14 mouse cellular contexts compared by ENCODE assay signal in the genomic region with DNA sequence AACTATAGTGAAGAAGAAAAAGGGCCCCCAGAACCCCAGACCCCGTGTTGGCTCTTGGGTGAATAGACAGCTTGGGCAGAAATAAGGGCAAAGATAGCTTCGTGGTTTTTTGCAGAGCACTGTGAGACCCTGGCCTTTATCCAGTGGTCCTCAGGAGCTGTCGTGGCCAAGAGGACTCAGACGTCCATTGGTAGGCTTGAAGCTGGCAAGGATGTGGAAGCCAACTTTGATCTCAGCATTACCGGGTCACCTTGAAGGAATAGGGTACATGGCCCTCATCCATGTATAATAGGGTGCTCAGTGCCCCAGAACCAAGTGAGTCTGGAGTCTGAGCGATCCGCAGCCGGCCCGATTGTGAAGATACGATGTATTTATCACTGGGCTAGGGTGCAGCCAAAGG. TPM values are rescaled to one million over a fixed set of nuclear protein-coding genes. Genes with fewer than 3 reads are reported as not detected.
DNase-seq lines count a peak whose midpoint lies in the region; ATAC-seq and TF ChIP-seq lines count a peak whose summit lies in the region.
"Had no signal": no experiment of that assay in that cellular context is flagged by ENCODE, and none has a peak within 500 bp of the region (broad histone marks: within the 10 kb centered on the region; RNA-seq: fewer than 3 reads in every experiment).

No protein-coding gene starts in this region.

- ATAC-seq in heart, embryonic 13.5 days (ENCODE audit: extremely low read depth, insufficient number of reproducible peaks, low FRiP score, low TSS enrichment): no peak
- no peak for ATAC-seq in heart, embryonic 12.5 days (ENCODE audit: insufficient number of reproducible peaks, low FRiP score)
- no peak for ATAC-seq in lung, embryonic 15.5 days (ENCODE audit: borderline replicate concordance, extremely low read depth, low FRiP score, low TSS enrichment)
- no peak for ATAC-seq in lung, postnatal 0 days
- ATAC-seq in intestine, embryonic 14.5 days (replicated peaks; ENCODE audit: low FRiP score, low TSS enrichment, low read depth): no peak
- ATAC-seq in stomach, postnatal 0 days (ENCODE audit: low FRiP score, low TSS enrichment): no peak

- no peak for TF ChIP-seq CTCF in lung, postnatal 0 days (IDR thresholded peaks at IDR 0.05)
- TF ChIP-seq CTCF in stomach, postnatal 0 days (IDR thresholded peaks at IDR 0.05; ENCODE audit: low read depth): no peak

- H3K36me3 ChIP-seq in heart, embryonic 13.5 days: no peaks in the 10 kb centered on the region
- no peaks in the 10 kb centered on the region for H3K36me3 ChIP-seq in heart, embryonic 12.5 days
- H3K36me3 ChIP-seq in lung, embryonic 15.5 days: no peaks in the 10 kb centered on the region
- H3K36me3 ChIP-seq in lung, postnatal 0 days (ENCODE audit: insufficient read depth, low read length): no peaks in the 10 kb centered on the region
- no peaks in the 10 kb centered on the region for H3K36me3 ChIP-seq in intestine, embryonic 14.5 days (ENCODE audit: control insufficient read depth, insufficient read depth, low read length)
- no peaks in the 10 kb centered on the region for H3K36me3 ChIP-seq in stomach, postnatal 0 days (ENCODE audit: control insufficient read depth, insufficient read depth, low read length)
- H3K36me3 ChIP-seq: forebrain, embryonic 10.5 days; limb, embryonic 12.5 days had no signal

- peak overlapping the region; percentile 78 for H3K4me2 ChIP-seq in heart, embryonic 13.5 days
- H3K4me2 ChIP-seq in heart, embryonic 12.5 days: no peak overlapping the region
- H3K4me2 ChIP-seq in lung, embryonic 15.5 days: peak overlapping the region; percentile 67; the same call in 1 of the 2 replicates
- no peak overlapping the region for H3K4me2 ChIP-seq in lung, postnatal 0 days (replicated peaks; ENCODE audit: low read depth, low read length)
- H3K4me2 ChIP-seq in intestine, embryonic 14.5 days (ENCODE audit: low read length): peak overlapping the region; percentile 67; the same call in 1 of the 2 replicates
- peak overlapping the region; percentile 67 for H3K4me2 ChIP-seq in stomach, postnatal 0 days (replicated peaks; ENCODE audit: low read depth)

- H3K9me3 ChIP-seq in heart, embryonic 13.5 days: peaks cover 1% of the 10 kb centered on the region; the same call in 1 of the 2 replicates
- no peaks in the 10 kb centered on the region; the same call in 1 of the 2 replicates for H3K9me3 ChIP-seq in heart, embryonic 12.5 days (replicated peaks)
- no peaks in the 10 kb centered on the region for H3K9me3 ChIP-seq in lung, embryonic 15.5 days
- H3K9me3 ChIP-seq in lung, postnatal 0 days (ENCODE audit: low read length): no peaks in the 10 kb centered on the region
- H3K9me3 ChIP-seq in intestine, embryonic 14.5 days (ENCODE audit: control insufficient read depth, low read length): 0 out of 2 replicates have a peak, but pooled peaks cover under 1% of the 10 kb centered on the region
- no peaks in the 10 kb centered on the region for H3K9me3 ChIP-seq in stomach, postnatal 0 days (ENCODE audit: control insufficient read depth, low read length)

- H3K9ac ChIP-seq in heart, embryonic 13.5 days: no peak overlapping the region; the same call in 1 of the 2 replicates
- no peak overlapping the region for H3K9ac ChIP-seq in heart, embryonic 12.5 days
- no peak overlapping the region for H3K9ac ChIP-seq in lung, embryonic 15.5 days
- no peak overlapping the region for H3K9ac ChIP-seq in lung, postnatal 0 days (replicated peaks; ENCODE audit: low read depth)
- no peak overlapping the region for H3K9ac ChIP-seq in intestine, embryonic 14.5 days (ENCODE audit: low read length)
- peak overlapping the region; percentile 66; the same call in 1 of the 2 replicates for H3K9ac ChIP-seq in stomach, postnatal 0 days (ENCODE audit: low read length)

- H3K4me1 ChIP-seq in heart, embryonic 13.5 days: peaks cover 21% of the 10 kb centered on the region
- H3K4me1 ChIP-seq in heart, embryonic 12.5 days (replicated peaks): peaks cover 22% of the 10 kb centered on the region
- H3K4me1 ChIP-seq in lung, embryonic 15.5 days: peaks cover 13% of the 10 kb centered on the region
- H3K4me1 ChIP-seq in lung, postnatal 0 days (ENCODE audit: insufficient read depth, low read depth, low read length): peaks cover 4% of the 10 kb centered on the region; the same call in 1 of the 2 replicates
- peaks cover 9% of the 10 kb centered on the region; the same call in 1 of the 2 replicates for H3K4me1 ChIP-seq in intestine, embryonic 14.5 days (replicated peaks; ENCODE audit: control insufficient read depth, insufficient read depth, low read length)
- no peaks in the 10 kb centered on the region; the same call in 1 of the 2 replicates for H3K4me1 ChIP-seq in stomach, postnatal 0 days (replicated peaks; ENCODE audit: control insufficient read depth, insufficient read depth)

- WGBS in heart, embryonic 13.5 days: 85% methylated on average over 10 of the region's 10 CpGs
- WGBS in heart, embryonic 12.5 days: 84% methylated on average over 10 of the region's 10 CpGs
- WGBS in lung, embryonic 15.5 days: 84% methylated on average over 10 of the region's 10 CpGs
- WGBS in lung, postnatal 0 days: 91% methylated on average over 10 of the region's 10 CpGs
- 89% methylated on average over 10 of the region's 10 CpGs for WGBS in intestine, embryonic 14.5 days
- WGBS in stomach, postnatal 0 days: 84% methylated on average over 10 of the region's 10 CpGs

- TF ChIP-seq EP300 in lung, postnatal 0 days (IDR thresholded peaks at IDR 0.05): no peak
- no peak for TF ChIP-seq EP300 in stomach, postnatal 0 days (optimal IDR thresholded peaks at IDR 0.05)

- H3K4me3 ChIP-seq in heart, embryonic 13.5 days: peak overlapping the region; percentile 53
- H3K4me3 ChIP-seq in heart, embryonic 12.5 days: no peak overlapping the region
- H3K4me3 ChIP-seq in lung, embryonic 15.5 days: no peak overlapping the region
- H3K4me3 ChIP-seq in lung, postnatal 0 days (ENCODE audit: low read depth, low read length): no peak overlapping the region
- H3K4me3 ChIP-seq in intestine, embryonic 14.5 days (ENCODE audit: low read depth, low read length): no peak overlapping the region
- H3K4me3 ChIP-seq in stomach, postnatal 0 days (ENCODE audit: low read depth, low read length): peak overlapping the region; percentile 41

- peaks cover 25% of the 10 kb centered on the region; the same call in 1 of the 2 replicates for H3K27me3 ChIP-seq in heart, embryonic 13.5 days (replicated peaks)
- peaks cover 32% of the 10 kb centered on the region for H3K27me3 ChIP-seq in heart, embryonic 12.5 days (replicated peaks)
- H3K27me3 ChIP-seq in lung, embryonic 15.5 days: 0 out of 2 replicates have a peak, but pooled peaks cover 6% of the 10 kb centered on the region
- 0 out of 2 replicates have a peak, but pooled peaks cover 2% of the 10 kb centered on the region for H3K27me3 ChIP-seq in lung, postnatal 0 days (replicated peaks; ENCODE audit: insufficient read depth, low read length)
- H3K27me3 ChIP-seq in intestine, embryonic 14.5 days (replicated peaks; ENCODE audit: control insufficient read depth, insufficient read depth, low read length): peaks cover 9% of the 10 kb centered on the region; the same call in 1 of the 2 replicates
- H3K27me3 ChIP-seq in stomach, postnatal 0 days (ENCODE audit: control insufficient read depth, insufficient read depth, low read length): no peaks in the 10 kb centered on the region

- DNase-seq in lung, postnatal 0 days (ENCODE audit: low spot score): no peak
- no peak for DNase-seq in intestine, embryonic 14.5 days (ENCODE audit: low spot score)
- no peak for DNase-seq in stomach, postnatal 0 days (ENCODE audit: low spot score)
- no peak for DNase-seq in urinary bladder, postnatal 14 days (ENCODE audit: low spot score)
- DNase-seq: gastrocnemius, postnatal 25 days; kidney, adult 18-20 months; thymus, postnatal 25 days had no signal

- no peak overlapping the region for H3K27ac ChIP-seq in heart, embryonic 13.5 days (replicated peaks)
- H3K27ac ChIP-seq in heart, embryonic 12.5 days (ENCODE audit: poor library complexity, severe bottlenecking): no peak overlapping the region
- no peak overlapping the region for H3K27ac ChIP-seq in lung, embryonic 15.5 days
- H3K27ac ChIP-seq in lung, postnatal 0 days (ENCODE audit: low read length): no peak overlapping the region
- H3K27ac ChIP-seq in intestine, embryonic 14.5 days (ENCODE audit: low read depth): no peak overlapping the region
- no peak overlapping the region for H3K27ac ChIP-seq in stomach, postnatal 0 days (replicated peaks)
- H3K27ac ChIP-seq: limb, embryonic 12.5 days; macrophage had no signal

RNA-seq across cellular contexts. Expression of gene Medag, which starts 1.1 kb away (rescaled TPM):
- polyA plus RNA-seq in heart, embryonic 13.5 days (2015; fragmentation: Nextera tagmentation; extraction: Ambion mirVana): 1.6 and 1.8 TPM in 2 replicates
- polyA plus RNA-seq in heart, embryonic 12.5 days (2016; fragmentation: Nextera tagmentation; extraction: Ambion mirVana): 1.2 and 1.4 TPM in 2 replicates
- 0.92 and 1.5 TPM in 2 replicates for polyA plus RNA-seq in lung, embryonic 15.5 days (2015; fragmentation: Nextera tagmentation; extraction: Ambion mirVana)
- 2.0 and 2.3 TPM in 2 replicates for polyA plus RNA-seq in lung, postnatal 0 days (2015; fragmentation: Nextera tagmentation; extraction: Ambion mirVana)
- 2.2 TPM in 2 replicates for polyA plus RNA-seq in intestine, embryonic 14.5 days (2014; fragmentation: Nextera tagmentation; extraction: Ambion mirVana)
- polyA plus RNA-seq in stomach, postnatal 0 days (2015; fragmentation: Nextera tagmentation; extraction: Ambion mirVana): 3.4 and 4.1 TPM in 2 replicates
- polyA plus RNA-seq: macrophage had no signal

RNA-seq across cellular contexts. Expression of gene Tex26, which starts 26.8 kb away (rescaled TPM):
- 0.51 and 0.65 TPM in 2 replicates for polyA plus RNA-seq in heart, embryonic 13.5 days (2015; fragmentation: Nextera tagmentation; extraction: Ambion mirVana)
- 0.56 and 0.77 TPM in 2 replicates for polyA plus RNA-seq in heart, embryonic 12.5 days (2016; fragmentation: Nextera tagmentation; extraction: Ambion mirVana)
- polyA plus RNA-seq in lung, embryonic 15.5 days (2015; fragmentation: Nextera tagmentation; extraction: Ambion mirVana): 1.4 and 1.7 TPM in 2 replicates
- 3.0 and 4.9 TPM in 2 replicates for polyA plus RNA-seq in lung, postnatal 0 days (2015; fragmentation: Nextera tagmentation; extraction: Ambion mirVana)
- polyA plus RNA-seq in intestine, embryonic 14.5 days (2014; fragmentation: Nextera tagmentation; extraction: Ambion mirVana): 0.70 and 0.90 TPM in 2 replicates
- polyA plus RNA-seq in stomach, postnatal 0 days (2015; fragmentation: Nextera tagmentation; extraction: Ambion mirVana): 0.27 and 0.61 TPM in 2 replicates
- polyA plus RNA-seq: macrophage; spleen, adult 2 months had no signal

Comparison
In these comparisons a context has a peak if more than half of its experiments do, and no peak if none do; other contexts are left out.
1. H3K4me2 ChIP-seq: peak in heart, embryonic 13.5 days (single experiment), lung, embryonic 15.5 days (single experiment), intestine, embryonic 14.5 days (single experiment) and stomach, postnatal 0 days (single experiment); none in heart, embryonic 12.5 days (single experiment) and lung, postnatal 0 days (single experiment).
2. H3K4me3 ChIP-seq: peak in heart, embryonic 13.5 days (single experiment) and stomach, postnatal 0 days (single experiment); none in heart, embryonic 12.5 days (single experiment), lung, embryonic 15.5 days (single experiment), lung, postnatal 0 days (single experiment) and intestine, embryonic 14.5 days (single experiment).